Mouse (Mus musculus) naive thymus-derived CD4-positive, alpha-beta T cell, adult 2 months (primary cell): ENCODE data around the gene Pla2g6.

Experiments used
- DNase-seq: peaks from one replicate; pipeline ENCODE4 v3.0.0-alpha.2; 2011; ENCODE audit warnings: low read depth

Gene Pla2g6

DNA sequence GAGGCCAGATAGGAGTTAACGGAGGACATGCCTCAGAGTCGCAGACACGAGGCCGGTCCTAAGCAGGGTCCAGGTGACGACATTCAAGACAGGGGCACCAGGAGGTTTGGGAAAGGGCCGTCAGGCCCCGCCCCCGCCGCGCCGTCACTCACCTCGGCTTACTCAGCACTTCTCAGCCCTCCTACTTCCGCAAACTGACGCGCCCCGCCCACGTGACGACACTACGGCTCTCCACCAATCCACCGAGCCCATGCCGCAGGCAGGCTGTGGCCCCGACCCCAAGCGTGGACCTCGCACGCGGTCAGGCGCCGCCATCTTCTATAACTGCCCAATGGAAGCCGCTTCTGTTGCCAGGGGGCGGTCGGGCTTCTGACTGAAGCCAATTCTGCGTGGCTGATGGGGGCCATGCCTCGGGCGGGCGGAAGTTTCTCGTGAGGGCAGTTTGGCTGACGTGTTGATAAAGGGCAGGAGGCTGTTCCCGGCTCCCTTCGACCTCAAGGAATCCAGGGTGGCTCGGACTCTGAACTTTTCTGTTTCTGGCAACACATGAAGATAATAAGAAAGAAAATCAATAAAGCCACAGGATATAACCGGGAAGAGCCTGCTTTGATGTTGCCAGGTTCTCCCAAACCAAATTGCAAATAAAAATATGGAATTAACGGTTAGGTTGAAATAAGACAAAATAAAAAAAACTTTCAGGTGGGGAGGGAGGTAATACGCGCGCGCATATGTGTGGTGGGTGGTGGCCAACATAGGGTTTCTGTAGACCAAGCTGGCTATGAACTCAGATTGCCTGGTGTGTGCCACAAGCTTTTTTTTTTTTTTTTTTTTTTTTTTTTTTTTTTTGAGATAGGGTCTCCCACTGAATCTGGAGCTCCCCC, at the start of gene Pla2g6:
TSS of gene Pla2g6 (minus strand) at position 333 of the 881 bp plus-strand sequence.
- peak; percentile 95 for DNase-seq

GRCm38 (mm10) chr15:79377681-79378080, 49.5 kb upstream of the Pla2g6 start:
- DNase-seq = no peak

DNA sequence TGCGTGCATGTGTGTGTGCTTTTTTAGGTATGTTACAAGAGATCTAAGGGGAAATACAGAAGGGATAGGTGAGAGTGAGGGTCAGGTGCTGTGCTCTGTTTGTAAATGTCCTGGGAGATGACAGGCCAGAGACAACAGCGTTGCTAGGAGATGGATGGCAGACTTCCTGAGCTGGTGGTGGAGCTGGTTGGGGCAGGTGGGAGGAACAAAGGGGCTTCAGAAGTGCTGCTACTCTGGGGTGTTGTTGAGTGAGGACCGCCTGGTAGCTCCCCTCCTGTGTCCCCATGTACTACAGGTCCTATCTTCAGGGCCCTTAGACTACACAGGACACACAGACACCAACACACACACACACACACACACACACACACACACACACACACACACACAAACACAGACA, 46.6 kb upstream of the Pla2g6 start:
- DNase-seq = no peak

DNA sequence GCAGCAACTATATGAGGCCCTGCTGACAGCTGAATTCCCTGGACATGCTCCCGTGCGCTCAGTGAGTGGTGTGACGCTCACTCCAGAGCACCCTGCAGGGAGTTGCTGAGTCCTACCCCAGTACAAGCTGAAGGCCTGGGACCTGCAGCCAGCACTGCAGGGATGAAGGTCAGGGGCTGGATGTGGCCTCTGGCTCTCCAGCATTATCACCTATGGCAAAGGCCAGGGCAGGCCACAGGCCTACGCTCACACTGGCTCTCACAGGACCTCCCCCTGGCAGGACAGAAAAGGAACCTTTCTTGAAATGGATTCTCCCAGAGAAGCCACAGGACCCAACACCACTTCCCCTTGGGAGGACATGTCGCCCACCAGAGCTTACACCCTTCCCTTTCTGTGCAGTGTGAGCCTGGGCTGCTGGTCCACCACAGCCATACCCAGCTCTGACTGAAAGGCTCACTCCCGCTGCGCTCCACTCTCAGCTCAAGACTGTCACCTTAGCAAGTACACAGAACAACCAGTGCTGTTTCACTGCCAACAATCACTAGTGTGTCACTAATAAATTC, 42.2 kb upstream of the Pla2g6 start:
- DNase-seq = no peak

DNA sequence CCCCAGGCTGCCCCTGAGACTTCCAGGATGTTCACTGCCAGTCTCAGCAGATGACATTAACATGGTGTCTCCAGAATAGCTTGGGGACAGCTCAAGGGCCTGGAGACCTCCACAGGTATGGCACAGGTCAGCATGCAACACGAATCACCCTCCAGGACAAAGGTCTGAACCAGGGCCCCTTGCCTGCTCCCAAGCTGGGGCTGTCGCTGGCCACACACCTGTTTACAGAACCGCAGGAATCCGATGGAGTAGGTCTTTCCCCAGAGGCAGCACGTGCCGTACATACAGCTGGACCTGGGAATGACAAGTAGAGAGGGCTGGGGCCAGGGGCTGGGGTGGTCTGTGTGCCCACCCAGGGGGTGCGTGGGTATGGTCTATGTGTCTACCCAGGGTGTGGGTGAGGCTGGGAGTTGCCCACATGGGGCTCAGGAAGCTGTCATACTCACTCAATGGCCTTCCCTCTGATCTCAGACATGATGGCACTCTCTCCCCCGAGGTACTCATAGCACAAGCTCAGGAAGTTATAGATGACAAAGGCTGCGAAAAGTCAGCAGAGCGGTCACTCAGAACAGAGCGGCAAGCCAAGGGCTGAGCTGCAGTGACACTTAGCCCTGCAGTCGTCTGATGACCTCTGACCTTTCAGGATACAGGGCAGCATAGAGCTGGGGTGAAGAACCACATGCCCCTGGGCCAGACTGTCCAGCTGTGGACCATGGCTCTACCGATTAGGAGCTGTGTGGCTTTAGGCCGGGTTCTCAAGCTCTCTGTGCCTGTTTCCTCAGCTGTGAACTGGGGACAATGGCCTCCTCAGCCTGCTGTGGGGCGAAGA, 41.5 kb upstream of the Pla2g6 start:
- DNase-seq = no peak

- no peak for DNase-seq
Observed at GRCm38 (mm10) chr15:79368861-79369440, 40.8 kb upstream of the Pla2g6 start.

DNA sequence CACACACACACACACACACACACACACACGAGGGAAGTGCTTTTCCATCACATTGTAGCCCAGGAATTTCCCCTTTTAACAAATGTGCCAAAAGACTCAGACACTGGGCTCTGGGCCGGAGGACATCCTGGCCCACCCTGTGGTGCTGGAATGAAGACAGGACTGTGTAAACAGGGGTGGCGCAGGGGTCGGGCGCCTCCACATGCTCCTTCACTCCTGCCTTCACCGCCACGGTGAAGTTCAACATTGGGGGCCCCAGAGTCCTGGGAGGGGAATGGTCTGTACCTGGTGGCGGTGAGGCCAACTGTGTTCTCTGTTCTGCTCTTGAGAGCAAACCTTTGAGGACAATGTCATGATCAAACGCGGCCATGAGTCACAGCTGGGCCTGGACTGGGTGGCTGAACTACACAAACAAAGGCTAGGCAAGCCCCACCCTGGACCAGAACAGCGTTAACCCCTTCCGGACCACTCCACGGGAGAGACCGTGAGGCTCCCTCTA, 40.2 kb upstream of the Pla2g6 start:
- no peak for DNase-seq

- no peak for DNase-seq
Observed at GRCm38 (mm10) chr15:79366402-79366801, 38.2 kb upstream of the Pla2g6 start.

DNA sequence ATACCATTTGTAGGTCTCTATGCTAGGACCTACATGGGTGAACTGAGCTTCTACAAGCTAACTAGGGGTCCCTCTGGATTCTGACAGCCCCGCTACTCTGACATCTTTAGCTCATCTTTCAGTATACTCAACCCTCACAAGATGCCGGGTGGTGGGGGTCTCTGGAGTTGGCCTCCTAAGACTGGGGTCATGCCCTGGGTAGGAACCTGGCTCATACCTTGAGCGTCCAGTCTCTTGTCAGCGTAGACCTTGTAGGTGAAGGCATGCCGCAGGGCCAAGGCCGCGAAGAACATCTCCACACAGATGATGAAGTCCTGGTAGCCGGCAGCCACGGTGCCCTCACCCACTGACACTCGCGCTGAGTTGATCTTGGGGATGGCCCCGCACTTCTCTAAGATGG, 36.9 kb upstream of the Pla2g6 start:
- no peak for DNase-seq

- DNase-seq = no peak
Observed at GRCm38 (mm10) chr15:79364120-79364519, 35.9 kb upstream of the Pla2g6 start.

DNA sequence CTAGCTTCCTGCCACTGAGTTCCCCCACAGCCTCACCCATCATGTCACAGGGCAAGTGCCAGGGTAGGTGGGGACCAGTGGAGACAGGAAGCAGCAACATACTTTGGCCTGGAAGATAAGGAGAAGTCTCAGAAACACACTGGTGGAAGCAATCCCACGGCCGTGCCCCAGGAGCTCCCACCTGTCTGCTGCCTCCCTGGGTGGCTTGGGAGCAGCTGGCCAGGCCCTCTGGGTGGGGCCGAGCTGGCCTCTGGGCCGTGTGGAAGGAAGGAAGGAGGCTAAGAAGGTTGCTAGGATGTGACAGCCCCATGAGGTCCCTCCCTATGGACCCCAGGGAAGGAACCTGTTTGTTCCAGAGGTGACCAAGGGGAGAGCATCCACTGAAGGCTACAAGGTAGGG, 32.8 kb upstream of the Pla2g6 start:
- no peak for DNase-seq

GRCm38 (mm10) chr15:79360371-79360770, 32.2 kb upstream of the Pla2g6 start:
- DNase-seq = no peak

DNA sequence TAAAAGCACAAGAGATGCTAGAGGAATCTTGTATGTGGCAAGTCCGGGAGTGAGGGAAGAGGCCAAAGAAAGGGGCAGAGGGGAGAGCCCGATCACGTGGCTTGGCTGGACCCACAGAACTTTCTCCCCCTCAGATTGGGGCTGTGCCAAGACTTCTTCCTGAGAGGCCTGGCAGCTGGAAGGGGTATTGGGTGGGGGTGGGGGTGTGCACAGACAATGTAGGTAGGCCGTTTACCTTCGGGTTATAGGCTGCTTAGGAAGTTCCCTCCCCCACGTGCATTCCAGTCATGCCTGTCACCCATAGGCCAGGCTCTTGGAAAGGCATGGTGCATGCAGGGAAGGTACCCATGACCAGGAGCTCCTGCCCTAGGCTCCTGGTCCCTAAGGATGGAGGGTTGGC, 31.8 kb upstream of the Pla2g6 start:
- DNase-seq = no peak

GRCm38 (mm10) chr15:79357974-79358690, 29.9 kb upstream of the Pla2g6 start:
- no peak for DNase-seq

- DNase-seq = peak; percentile 77
Observed at GRCm38 (mm10) chr15:79357036-79357911, 29.1 kb upstream of the Pla2g6 start.

DNA sequence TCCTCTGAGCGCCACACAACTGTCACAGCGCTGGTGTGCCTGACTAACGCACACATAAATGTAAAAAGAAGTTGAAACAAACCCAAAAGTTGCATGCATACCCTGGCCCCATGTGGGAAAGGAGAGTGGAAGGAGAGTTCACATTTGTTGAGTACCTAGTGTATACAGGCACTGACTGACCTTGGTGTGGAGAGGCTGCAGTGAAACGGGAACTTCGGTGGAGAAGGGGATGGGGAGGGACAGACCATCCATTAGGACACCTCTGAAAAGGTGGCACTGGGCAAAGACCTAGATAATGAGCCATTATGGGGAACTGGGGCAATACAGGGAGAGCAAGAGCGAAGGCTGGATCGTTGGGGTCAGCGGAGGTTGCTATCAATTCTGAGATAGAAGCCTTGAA, 28.3 kb upstream of the Pla2g6 start:
- no peak for DNase-seq

GRCm38 (mm10) chr15:79354619-79355018, 26.4 kb upstream of the Pla2g6 start:
- no peak for DNase-seq

DNA sequence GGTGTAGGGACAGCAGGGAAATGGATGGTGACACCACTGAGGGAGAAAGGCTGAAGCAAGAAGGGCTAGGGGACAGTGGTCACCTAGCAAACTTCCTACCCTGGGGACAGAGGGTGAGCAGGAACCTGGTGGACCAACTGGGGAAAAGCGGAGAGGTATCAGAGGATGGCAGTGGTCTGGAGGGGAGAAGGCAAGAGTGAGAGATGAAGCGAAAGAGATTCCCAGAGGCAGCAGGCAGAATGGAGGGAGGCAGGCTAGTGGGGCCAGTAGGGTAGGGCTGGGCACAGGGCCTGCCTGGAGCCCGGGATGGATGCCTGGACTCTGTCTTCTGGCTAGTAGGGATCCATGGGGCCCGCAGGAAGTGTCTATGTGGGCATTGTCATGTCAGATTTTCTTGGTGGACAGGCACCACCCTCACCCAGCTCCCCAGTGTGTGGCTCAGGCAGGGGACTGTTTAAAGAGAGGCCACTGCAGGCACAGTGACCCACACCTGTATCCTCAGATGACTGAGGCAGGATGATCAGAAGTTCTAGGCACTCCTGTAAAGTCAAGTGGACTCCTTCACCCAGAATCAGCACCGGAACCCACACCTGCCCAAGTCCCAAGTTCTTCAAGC, 25.6 kb upstream of the Pla2g6 start:
- DNase-seq = no peak

DNA sequence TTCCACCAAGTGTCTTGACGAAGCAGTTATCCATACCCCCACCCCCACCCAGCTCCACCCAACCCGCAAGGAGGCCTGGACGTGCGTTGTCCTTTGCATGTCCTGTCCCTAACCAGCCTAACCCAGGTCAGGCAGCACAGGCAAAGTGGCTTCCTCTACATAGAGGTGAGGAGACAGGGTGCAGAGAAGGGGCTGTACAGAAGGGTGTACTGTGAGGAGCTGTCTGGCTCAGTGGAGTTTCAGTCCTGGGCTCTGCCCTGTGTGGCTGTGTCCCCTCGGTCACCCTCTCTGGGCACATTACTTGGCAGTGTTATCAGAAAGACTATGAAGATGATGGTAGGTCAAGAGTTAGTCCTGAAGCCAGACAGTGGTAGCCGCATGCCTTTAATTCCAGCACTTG, 24.3 kb upstream of the Pla2g6 start:
- DNase-seq = peak; percentile 19

DNA sequence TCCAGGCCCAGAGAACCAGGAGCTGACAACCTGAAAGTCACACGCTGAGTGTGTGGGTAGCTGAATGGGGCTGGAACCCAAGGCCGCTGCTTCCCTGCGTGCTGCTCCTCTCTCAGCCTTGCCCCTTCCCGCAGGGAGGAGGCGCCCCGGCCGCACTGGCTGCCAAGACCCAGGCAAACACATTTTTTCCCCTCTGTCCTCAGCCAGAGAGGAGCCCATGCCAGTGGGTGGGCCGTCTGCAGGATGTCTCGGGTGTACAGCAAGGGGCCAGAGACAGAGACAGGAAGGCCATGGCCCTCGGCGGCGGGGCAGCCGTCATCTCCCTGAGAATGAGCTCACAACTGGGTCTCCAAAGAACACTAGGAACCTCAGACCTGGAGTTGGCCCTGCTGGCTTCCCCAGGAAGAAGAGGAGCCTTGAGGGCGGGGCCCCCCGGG, 23.2 kb upstream of the Pla2g6 start:
- no peak for DNase-seq
